Mouse (Mus musculus): ENCODE data around the gene Tab1.
A peak's percentile ranks its signal among the peaks of the same experiment; 100 is the strongest.

DNA sequence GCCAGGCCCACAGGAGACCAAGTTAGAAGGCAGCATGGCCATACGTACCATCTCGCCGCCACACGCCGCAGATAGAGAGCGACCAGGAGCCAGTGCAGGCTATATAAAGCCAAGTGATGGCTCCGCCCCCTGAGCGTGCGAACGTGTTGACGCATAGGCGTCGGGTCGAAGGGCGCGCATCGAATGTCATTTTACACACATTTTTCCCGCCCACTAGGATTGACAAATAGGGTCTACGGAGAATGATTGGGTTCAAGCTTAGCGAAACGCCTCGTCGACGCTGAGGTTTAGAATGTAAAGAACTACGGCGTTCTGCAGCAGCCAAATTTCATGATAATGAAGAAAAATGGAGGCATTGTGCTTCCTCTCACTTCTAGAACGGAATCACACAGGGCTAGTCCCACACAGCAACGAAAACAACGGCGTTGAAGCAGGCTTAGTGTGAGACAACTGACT lies 49.6 kb upstream of the Tab1 start:
- TF ChIP-seq CTCF (IDR thresholded peaks at IDR 0.05; ENCODE audit: borderline replicate concordance, extremely low read depth, insufficient read depth, insufficient read length): no peak
- peak; percentile 97; the same call in 1 of the 2 replicates for TF ChIP-seq POLR2A (IDR thresholded peaks at IDR 0.05; ENCODE audit: borderline replicate concordance, extremely low read depth, insufficient read depth, insufficient read length, poor library complexity, severe bottlenecking)

All from brain, embryonic 14.5 days (tissue).